Mouse (Mus musculus) embryonic fibroblast, embryonic 13.5 days (primary cell): Measurements from ENCODE around the gene Adgre5.
A peak's percentile ranks its signal among the peaks of the same experiment; 100 is the strongest.

Experiments used
- CTCF ChIP-seq: IDR thresholded peaks from 2 replicates; pipeline ENCODE4 v1.5.1; 2011; ENCODE audit warnings: mild to moderate bottlenecking, control low read depth, low read length, moderate library complexity, borderline replicate concordance; ENCODE audit not compliant: insufficient read depth
- POLR2A ChIP-seq: IDR thresholded peaks from 2 replicates; pipeline ENCODE4 v1.6.1; 2011; ENCODE audit warnings: low read depth, mild to moderate bottlenecking, control low read depth, low read length, moderate library complexity

GRCm38 (mm10) chr8:83698661-83699453, 42.3 kb downstream of the Adgre5 start, which contains the start of gene Pkn1:
- no peak for TF ChIP-seq CTCF
- TF ChIP-seq POLR2A = peak; percentile 84
